ENCODE assay signal across 21 mouse cellular contexts in the genomic region with DNA sequence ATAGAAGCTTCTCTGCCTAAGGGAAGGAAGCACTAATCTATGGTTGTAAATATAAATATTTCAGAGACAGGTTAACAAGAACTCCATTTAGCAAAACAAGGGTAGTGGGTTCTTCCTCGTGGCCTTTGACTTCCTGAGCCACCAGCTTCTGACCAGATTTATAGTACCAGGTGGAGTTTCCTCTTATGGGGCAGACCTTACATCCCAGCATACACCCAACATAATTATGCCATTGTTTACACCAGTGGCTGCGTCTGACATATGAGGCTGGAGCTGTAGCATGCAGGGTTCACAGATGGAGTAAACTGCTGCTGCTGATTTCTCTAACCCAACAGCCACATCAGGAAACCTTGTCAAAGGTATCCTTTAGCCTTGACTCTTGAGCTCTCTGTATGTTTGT.
"Had no signal": no experiment of that assay in that cellular context is flagged by ENCODE, and none has a peak within 500 bp of the region (broad histone marks: within the 10 kb centered on the region; RNA-seq: fewer than 3 reads in every experiment).

No protein-coding gene starts in this region.

- H3K4me3 ChIP-seq: forebrain, embryonic 15.5 days; hindbrain, embryonic 13.5 days; hindbrain, embryonic 15.5 days; limb, embryonic 13.5 days; limb, embryonic 15.5 days; liver, embryonic 12.5 days had no signal

- DNase-seq: forebrain, postnatal 0 days; gastrocnemius, postnatal 14 days; gastrocnemius, postnatal 36 days; heart, adult 11 months; heart, postnatal 10 days; kidney, adult 11 months; kidney, adult 2 months; kidney, postnatal 10 days; kidney, postnatal 36 days; layer of hippocampus, adult 9-11 months; layer of hippocampus, postnatal 36 days; left cerebral cortex, postnatal 4 days had no signal

- H3K9me3 ChIP-seq: forebrain, embryonic 15.5 days; hindbrain, embryonic 13.5 days; hindbrain, embryonic 15.5 days; limb, embryonic 13.5 days; limb, embryonic 15.5 days; liver, embryonic 12.5 days had no signal

- H3K9ac ChIP-seq: forebrain, embryonic 15.5 days; forebrain, postnatal 0 days; hindbrain, embryonic 13.5 days; hindbrain, embryonic 15.5 days; limb, embryonic 13.5 days; limb, embryonic 15.5 days; liver, embryonic 12.5 days had no signal

- H3K27me3 ChIP-seq: forebrain, embryonic 15.5 days; hindbrain, embryonic 13.5 days; hindbrain, embryonic 15.5 days; limb, embryonic 13.5 days; limb, embryonic 15.5 days; liver, embryonic 12.5 days had no signal

- H3K27ac ChIP-seq: forebrain, embryonic 15.5 days; hindbrain, embryonic 13.5 days; hindbrain, embryonic 15.5 days; hindbrain, postnatal 0 days; limb, embryonic 13.5 days; limb, embryonic 15.5 days; liver, embryonic 12.5 days had no signal

- H3K4me1 ChIP-seq: forebrain, embryonic 15.5 days; hindbrain, embryonic 13.5 days; hindbrain, embryonic 15.5 days; limb, embryonic 13.5 days; limb, embryonic 15.5 days; liver, embryonic 12.5 days had no signal

- ATAC-seq: forebrain, embryonic 15.5 days; forebrain, postnatal 0 days; hindbrain, postnatal 0 days; intestine, embryonic 16.5 days; liver, embryonic 12.5 days had no signal

- H3K4me2 ChIP-seq: forebrain, embryonic 15.5 days; heart, embryonic 11.5 days; hindbrain, embryonic 13.5 days; hindbrain, embryonic 15.5 days; limb, embryonic 13.5 days; limb, embryonic 15.5 days; liver, embryonic 12.5 days had no signal

- H3K36me3 ChIP-seq: forebrain, embryonic 15.5 days; hindbrain, embryonic 13.5 days; hindbrain, embryonic 15.5 days; limb, embryonic 13.5 days; limb, embryonic 15.5 days; liver, embryonic 12.5 days had no signal
